Mouse (Mus musculus): ENCODE measurements around the gene Nol6.
A peak's percentile ranks its signal among the peaks of the same experiment; 100 is the strongest.

The Nol6 gene

DNA sequence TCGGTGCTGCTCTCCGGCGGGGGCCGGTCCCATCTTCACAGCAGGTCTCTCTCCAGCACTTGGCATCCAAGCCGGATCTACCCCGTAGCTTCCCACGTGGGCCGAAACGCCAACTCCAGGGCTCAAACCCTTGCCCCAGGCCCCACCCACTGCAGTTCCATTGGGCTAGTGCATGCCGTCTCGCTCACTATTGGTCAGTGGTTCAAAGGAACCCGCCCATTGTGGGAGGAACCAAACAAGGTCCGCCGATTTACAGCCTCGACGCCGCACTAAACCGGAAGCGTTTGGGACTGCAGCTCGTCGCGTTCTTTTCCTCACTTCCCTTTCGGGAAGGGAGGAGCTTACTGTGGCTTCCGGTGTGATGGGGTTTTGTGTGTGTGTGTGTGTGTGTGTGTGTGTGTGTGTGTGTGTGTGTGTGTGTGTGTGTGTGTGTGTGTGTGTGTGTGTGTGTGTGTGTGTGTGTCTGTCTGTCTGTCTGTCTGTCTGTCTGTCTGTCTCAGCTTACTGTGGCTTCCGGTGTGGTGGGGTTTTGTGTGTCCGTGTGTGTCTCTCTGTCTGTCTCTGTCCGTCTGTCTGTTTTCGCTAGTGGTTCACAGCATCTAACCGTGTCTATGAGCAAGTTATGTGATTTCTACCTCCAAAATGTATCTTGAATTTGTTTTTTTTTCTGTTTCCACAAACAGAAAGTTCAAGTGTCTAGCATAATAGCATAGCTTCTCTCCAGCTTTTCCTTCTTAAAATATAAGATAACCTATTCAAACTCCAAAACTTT is at the start of gene Nol6:
Gene Nol6 (minus strand): TSS at position 276 of the 772 bp plus-strand sequence.
- peak; percentile 100 for DNase-seq (ENCODE audit: low read depth)

DNA sequence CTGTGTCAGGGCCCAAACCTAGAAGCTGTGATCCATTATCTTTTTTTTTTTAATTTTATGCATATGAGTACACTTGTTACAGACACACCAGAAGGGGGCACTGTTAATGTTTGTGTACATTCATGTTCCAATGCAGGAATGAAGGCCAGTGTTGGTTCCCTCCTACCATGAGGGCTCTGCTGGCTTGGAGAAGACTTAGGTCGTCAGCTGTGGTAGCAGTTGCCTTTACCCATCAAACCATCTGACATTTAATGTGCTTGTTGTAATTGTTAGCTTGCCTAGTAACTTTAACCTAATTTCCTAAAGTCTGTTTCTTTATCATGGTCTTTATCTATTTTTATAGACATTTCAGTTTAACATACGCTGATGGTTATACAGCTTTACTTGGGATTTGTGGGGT is 46.7 kb upstream of the Nol6 start:
- DNase-seq (ENCODE audit: low read depth), result no peak

DNA sequence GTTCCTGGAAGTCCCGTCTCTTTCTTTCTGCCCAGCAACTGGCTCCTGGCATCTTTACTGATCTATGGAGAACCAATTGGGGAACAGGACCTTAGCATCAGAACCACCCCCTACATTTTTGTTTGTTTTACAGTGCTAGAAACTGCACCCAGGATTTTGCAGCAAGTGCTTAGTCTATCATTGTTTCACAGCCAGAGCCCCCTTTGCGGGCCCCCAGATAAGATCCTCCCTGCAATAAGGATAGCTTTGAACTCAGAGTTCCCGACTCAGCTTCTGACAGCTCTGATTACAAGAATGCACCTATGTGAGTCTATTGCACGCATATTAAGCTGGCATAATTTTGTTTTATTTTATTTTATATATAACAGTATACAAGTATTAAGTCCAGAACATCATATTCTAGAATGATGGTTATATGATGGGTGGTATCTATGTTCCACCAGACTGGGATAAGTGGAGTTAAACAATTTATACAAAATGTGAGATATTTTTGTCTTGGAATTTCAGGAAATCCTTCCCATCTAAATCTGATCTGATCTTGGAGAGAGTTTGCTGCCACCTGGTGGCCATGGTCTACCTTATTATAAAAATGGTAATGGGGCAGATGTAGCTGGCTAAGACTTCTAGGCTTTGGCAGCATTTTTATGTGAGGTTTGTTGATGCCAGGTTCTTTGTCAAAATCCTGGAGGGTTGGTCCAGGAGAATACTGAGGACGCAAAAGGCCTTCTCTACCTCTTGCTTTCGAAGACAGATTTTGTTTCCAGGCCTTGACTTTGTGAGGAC is 41.6 kb upstream of the Nol6 start:
- DNase-seq (ENCODE audit: low read depth), result peak; percentile 78

DNA sequence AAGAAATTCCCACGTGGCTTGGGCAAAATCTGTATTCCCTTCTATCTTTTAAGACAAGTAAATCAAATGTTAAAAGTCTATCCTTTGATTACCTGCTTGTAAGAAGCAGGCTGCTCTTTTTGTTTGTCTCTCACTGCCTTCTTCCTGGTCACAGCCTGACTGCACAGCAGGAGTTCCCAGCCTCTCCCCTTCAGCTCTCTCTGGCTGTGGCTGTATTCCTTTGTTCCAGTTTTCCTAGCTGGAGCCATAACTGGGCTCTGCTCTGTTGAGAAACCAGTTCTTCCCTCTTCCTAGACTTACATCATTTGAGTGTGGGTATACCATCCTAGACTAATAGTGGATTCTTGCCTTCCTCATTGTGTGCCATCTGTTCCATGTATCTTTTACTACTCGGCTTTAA is 40.7 kb upstream of the Nol6 start:
- no peak for DNase-seq (ENCODE audit: low read depth)

DNA sequence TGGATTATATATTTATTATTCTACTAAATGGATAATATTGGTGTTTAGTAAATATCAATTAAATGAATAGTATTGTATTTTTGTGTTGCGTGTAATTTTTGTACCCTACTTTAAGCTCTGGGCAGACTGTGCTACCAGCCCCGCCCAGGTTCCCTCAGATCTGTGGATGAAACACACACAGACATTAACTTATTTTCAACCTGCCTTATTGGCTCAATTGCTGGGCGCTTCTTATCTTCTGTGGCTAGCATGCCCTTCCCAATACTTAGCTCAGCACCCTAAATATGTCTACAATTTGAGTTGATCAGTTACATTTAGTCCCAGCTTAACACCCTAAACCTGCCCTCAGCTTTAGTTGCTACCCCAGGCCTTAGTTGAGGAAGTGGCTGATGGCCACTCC is 37.0 kb upstream of the Nol6 start:
- DNase-seq (ENCODE audit: low read depth), result no peak

DNA sequence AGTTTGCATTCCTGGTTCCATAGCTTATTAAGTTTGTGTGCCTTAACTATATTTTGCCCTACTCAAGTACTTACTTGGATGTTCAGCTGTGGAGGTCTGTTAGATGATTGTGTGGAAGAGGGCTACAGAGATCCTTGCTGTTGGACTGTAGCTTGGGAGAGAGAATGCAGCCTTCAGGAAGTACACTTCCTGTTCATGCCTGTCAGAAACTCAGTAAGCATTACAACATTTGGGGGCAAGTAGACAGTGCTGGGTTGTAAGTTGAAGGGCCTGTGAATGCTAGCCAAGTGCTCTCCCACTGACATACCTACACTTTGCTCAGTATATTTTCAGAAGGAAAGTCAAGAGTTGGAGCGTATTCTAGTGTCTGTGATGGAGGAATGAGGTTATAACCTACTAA is 34.0 kb upstream of the Nol6 start:
- no peak for DNase-seq (ENCODE audit: low read depth)

DNA sequence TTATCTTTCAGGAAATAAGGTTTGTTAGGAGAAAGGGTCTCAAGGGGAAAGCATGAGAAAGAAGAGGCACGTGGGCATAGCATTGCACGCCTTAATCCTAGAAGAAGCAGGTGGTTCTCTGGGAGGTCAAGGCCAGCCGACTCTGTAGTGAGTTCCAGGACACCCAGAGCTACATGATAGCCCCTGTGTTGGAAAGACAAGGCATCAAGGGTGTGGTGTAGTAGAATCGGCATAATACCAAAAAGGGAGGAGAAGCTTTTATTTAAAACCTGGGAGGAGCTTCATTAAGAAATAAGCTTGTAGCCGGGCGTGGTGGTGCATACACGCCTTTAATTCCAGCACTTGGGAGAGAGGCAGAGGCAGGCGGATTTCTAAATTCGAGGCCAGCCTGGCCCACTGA is 32.7 kb upstream of the Nol6 start:
- no peak for DNase-seq (ENCODE audit: low read depth)

DNA sequence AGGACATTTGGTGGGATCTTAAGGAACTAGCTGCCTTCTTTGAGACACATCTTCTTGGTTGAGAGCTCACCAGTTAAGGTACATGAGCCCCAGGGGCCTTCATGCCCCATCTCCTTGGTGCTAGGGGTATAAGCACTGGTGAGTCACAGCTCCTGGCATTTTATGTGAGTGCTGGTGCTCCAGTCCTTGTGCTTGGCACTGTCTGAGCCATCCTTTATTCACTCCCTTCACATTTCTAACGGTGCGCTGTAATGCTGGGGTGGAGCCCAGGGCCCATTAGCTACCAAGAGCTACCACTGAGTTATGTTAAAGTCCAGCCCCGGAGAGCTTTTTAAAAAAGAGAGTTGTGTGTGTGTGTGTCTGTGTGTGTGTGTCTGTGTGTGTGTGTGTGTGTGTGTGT is 28.9 kb upstream of the Nol6 start:
- DNase-seq (ENCODE audit: low read depth), result no peak

DNA sequence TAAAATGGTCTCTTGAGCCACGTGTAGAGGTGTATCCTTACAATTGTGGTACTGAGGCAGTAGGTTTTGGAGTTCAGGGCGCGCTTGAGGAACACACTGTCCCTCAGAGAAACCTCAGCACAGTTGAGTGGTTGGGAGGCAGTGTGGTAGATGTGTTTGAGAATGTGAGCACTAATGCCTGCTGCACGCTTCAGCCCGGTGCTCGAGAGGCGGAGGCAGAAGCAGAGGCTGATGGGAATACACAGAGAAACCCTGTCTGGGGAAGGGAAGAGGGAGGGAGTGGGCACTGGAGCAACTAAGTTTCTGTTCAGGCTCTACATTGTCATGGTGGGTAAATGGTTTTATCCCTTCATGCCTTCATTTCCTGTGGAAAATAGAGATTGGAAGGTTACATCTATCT is 26.9 kb upstream of the Nol6 start:
- DNase-seq (ENCODE audit: low read depth), result no peak

DNA sequence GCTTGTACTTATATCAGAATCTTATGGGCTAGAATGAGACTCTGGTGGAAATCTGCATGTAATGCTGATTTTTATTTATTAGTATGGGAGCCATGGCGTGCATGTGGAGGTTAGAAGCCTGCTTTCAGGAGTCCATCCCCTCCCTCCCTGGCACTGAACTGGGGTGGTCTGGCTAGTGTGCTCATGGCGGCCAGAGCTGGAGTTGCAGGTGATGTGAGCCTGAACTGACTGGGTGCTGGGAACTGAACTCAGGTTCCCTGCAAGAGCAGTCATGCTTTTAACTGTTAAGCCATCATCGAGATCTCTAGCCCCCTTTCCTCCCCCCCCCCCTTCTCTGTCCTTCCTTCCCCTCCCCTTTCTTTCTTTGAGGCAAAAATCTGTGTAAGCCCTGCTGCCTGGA is 25.6 kb upstream of the Nol6 start:
- DNase-seq (ENCODE audit: low read depth), result no peak

DNA sequence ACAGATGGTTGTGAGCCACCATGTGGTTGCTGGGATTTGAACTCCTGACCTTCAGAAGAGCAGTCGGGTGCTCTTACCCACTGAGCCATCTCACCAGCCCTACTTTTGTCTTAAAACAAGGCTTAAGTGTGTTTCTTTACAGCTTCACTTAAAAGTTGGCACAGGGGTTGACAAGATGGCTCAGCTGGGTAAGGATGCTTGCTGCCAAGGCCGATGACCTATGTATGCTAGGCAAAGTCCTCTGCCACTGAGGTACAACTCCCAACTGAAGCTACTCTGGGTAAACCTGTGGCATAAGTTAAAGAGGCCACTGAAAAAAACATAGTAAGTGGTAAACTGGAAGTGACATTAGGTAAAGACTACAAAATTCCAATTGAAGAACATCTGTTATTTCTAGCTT is 18.3 kb upstream of the Nol6 start:
- DNase-seq (ENCODE audit: low read depth), result no peak

DNA sequence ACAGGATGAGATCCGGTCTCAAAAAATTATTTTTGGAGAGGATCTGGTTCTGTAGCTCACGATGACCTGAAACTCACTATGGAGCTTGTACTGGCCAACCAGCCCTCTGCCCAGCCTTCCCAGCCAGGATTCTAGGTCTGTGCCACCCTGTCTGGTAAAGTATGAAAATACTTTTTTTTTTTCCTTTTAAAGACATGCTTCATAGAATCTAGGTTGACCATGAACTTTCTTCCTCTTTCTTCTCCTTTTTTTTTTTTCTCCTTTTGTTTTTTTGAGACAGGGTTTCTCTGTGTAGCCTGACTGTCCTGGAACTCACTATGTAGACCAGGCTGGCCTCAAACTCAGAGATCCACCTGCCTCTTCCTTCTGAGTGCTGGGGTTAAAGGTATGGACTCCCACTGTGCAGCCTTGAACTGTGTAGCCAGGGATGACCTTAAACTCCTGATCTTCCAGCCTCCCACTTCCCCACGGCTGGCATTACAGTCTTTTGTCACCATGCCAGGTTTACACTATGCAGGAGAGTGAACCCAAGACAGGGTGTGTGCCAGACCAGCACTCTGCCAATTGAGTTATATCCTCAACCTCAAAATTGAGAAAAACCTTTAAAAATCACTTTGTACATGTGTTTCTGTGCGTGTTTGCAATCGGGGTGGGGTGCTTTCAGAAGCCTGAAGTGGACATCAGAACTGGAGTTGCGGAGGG is 16.1 kb upstream of the Nol6 start:
- no peak for DNase-seq (ENCODE audit: low read depth)

DNA sequence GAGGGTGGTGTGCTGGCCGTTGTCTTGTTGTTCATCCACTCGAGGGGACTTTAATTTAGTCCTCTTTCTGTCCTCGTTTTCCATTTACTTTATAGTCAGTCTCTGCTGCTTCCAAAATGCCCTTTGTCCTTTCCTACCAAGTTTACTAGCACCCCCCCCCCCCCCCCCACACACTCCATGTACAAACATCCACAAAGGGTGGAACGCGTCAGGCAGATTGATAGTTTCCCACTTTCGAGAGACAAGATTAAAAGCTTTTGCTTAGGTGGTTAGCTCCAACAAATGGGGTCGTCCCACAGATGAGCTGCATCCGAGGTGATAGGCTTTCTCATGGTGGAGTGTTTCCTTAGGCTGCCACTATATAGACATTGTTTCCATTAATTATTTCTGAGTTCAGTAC is 12.6 kb upstream of the Nol6 start:
- DNase-seq (ENCODE audit: low read depth), result peak; percentile 47

DNA sequence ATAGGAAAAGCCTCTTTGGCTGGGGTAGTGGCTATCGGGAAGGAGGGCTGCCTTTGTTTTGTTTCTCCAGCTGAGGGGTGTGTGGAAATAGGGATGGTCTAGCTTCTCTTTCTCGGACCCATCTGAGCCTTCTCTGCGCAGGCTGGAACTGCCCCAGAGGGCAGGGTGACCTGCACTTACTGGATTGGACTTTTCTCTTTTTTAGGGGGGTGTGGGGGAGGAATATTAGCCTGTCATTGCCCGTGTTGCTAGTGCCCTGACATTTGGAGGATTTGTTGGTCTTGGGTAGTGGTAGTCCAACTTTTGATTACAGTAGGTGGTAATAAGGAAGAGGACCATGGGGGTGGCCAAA is 12.2 kb upstream of the Nol6 start:
- DNase-seq (ENCODE audit: low read depth), result no peak

DNA sequence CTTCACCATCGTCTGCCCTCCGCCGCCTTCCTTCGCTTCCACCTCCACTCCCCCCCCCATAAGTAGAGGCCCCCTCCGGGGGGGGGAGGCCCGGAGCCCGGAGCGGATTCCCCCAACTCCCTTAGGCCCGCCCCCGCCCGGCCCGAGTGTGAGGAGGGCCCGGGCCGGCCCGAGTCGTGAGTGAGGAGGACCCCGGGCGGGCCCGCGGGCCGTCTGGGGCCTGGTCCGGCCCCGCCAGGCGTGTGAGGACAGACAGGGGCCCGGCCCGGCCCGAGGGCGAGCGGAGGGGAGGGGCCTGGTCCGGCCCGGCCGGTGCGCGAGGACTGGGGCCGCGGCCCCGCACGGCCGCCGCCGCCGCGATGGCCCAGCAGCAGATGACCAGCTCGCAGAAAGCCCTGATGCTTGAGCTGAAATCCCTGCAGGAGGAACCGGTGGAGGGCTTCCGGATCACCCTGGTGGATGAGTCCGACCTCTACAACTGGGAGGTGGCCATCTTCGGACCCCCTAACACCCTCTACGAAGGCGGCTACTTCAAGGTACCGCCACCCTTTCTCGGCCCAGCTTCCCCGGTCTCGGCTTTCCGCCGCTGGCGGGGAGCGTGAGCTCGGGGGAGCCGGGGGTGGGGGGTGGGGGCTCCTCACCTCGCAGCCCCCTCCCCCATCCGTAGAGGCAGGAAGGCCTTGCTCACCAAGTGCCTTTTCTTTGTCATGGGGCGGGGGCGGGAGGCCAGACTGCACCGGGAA is 11.6 kb upstream of the Nol6 start, which contains the start of gene Ube2r2:
Gene Ube2r2 (plus strand): TSS at position 33 of the 743 bp plus-strand sequence.
- DNase-seq (ENCODE audit: low read depth), result peak; percentile 76

DNA sequence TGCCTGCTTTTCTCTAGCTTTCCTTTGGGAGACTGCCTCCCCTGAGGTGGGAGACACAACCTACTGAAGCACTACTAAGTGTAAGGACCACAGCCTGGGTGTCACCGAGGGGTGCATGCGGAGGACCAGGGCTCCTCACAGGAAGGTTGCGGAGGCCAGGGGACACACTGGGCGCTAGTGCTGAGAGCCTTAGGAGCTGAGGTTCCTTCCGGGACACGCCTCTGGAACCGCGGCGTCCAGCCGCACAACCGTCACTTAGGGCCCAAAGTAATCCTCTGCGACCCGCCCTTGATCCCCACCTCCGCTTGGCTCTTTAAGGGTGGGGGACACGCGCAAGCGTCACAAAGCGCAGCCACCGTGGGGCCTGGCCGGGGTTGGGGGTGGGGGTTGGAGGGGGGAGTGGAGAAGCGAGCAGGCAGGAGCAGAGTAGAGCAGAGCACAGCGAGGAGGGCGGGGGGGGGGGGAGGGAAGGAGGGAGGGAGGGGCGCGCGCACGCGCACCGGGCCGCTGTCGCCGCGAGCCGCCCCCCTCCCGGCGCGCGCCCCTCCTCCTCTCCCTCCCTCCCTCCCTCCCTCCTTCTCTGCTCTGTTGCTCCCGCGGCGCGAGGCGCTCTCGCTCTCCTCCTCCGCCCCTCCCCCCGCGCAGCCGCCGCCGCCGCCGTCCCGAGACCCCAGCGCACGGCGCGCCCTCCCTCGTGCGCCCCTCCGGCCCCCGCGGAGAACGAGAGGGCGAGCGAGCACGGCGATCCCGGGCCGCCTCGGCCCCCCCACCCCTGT is 10.9 kb upstream of the Nol6 start:
- DNase-seq (ENCODE audit: low read depth), result peak; percentile 88

DNA sequence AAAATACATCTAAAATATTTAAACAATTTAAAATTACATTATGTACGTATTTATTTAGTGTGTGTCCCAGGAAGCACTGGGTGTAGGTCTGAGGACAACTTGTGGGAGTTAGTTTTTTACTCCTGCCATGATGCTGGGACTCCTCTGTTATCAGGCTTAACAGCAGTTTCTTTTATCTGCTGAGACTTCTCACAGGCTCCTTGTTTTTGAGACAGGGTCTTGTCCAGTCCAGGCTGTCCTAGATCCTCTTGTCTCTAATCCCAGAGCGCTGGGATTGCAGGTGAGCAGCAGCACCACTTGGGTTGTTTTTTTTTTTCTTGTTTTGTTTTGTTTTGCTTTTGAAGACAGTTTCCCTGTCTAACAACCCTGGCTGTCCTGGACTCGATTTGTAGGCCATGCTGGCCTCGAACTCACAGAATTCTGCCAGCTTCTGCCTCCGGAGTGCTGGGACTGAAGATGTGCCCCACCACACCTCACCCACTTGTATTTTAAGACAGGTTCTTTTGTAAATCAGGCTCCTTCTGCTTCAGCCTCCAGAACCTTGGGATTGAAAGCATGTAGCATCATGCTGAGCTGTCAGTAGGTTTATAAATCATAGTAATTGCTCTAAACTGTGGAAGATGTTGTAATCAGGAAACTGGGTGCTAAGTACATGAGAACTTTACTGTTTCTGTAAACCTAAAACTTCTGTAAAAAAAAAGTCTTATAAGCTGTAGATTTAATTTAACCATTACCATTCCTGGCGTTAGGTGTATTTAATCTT is 9.5 kb upstream of the Nol6 start:
- no peak for DNase-seq (ENCODE audit: low read depth)

DNA sequence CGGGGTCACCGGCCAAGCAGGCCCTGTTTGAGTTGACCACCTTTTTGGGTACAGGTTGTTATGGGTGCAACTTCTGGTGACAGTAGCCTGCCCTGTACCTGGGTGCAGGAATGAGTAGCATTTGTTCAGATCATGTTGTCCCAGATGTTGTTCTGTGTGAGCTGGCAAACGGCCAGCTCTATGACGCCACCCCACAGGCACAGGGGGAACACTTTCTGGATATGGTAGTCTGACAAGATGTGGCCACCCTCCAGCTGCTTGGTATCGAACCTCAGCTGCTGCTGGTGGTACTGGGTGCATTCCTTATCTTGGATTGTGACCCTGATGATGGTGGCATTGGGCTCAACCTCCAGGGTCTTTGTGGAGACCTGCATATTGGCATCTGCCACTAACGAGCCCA is 8.2 kb upstream of the Nol6 start:
- DNase-seq (ENCODE audit: low read depth), result no peak

DNA sequence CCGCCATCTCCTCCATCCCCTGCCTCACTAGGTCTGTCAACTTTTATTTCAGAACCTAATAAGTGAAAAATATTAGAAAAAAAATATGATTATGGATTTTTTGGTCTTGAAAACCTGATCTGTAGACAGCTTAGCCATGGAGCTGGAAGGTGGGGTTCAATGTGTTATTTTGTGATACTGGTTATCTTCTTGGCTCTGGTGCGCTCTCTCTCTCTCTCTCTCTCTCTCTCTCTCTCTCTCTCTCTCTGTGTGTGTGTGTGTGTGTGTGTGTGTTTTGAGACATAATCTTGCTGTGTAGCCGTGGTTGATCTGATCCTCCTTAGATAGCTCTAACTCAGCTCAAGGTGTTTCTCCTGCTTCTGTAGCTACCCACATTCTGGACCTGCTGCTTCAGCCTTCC is 5.6 kb upstream of the Nol6 start:
- DNase-seq (ENCODE audit: low read depth), result no peak

DNA sequence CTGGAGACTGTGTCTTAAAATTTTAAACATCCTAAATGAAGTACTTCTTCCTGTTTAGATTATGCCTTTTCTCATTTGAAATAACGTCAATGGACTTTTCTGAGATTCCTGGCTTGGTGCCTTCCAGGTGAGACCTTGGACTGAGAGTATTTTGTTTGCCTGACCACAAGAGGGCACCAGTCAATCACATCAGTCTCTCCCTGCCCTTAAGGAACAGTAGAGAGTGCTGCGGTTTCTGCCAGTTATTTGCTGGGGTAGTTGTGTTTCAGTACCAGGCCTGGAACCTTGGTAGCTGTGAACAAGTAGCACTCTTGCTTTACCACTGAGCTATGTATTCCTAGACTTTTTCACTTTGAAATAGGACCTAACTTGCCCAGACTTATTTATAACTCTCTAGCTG is 5.2 kb upstream of the Nol6 start:
- DNase-seq (ENCODE audit: low read depth), result peak; percentile 88

All from induced T-regulatory cell, adult 2 months (primary cell).